Mouse (Mus musculus) liver, embryonic 15.5 days (tissue): ENCODE data around the gene Cdrt4. TPM values are rescaled to one million over a fixed set of nuclear protein-coding genes. Genes with fewer than 3 reads are reported as not detected.

Source experiments
- ATAC-seq: fragments of 200-750 bp; cut with Nextera tagmentation; 2 replicates; pipeline ENCODE4 v1.8.0; 2017; ENCODE audit warnings: moderate number of reproducible peaks, mild to moderate bottlenecking, moderate library complexity; ENCODE audit not compliant: insufficient read depth
- H3K27ac ChIP-seq: fragments of 300-500 bp; sonication (generic); replicated peaks from 2 replicates; pipeline ENCODE4 v1.5.1; 2015; ENCODE audit warnings: mild to moderate bottlenecking, inconsistent platforms
- H3K27me3 ChIP-seq: fragments of 300-500 bp; sonication (generic); 2 replicates; pipeline ENCODE4 v1.6.1; 2015; ENCODE audit warnings: mild to moderate bottlenecking, inconsistent platforms
- H3K36me3 ChIP-seq: fragments of 300-500 bp; sonication (generic); replicated peaks from 2 replicates; pipeline ENCODE4 v1.6.1; 2015; ENCODE audit warnings: moderate library complexity, mild to moderate bottlenecking, inconsistent platforms
- H3K4me1 ChIP-seq: fragments of 300-500 bp; sonication (generic); replicated peaks from 2 replicates; pipeline ENCODE4 v1.6.1; 2015; ENCODE audit warnings: inconsistent platforms
- H3K4me2 ChIP-seq: fragments of 300-500 bp; sonication (generic); 2 replicates; pipeline ENCODE4 v1.6.1; 2015; ENCODE audit warnings: moderate library complexity, mild to moderate bottlenecking, inconsistent platforms
- H3K4me3 ChIP-seq: fragments of 300-500 bp; sonication (generic); replicated peaks from 2 replicates; pipeline ENCODE4 v1.5.1; 2015; ENCODE audit warnings: mild to moderate bottlenecking, inconsistent platforms
- H3K9ac ChIP-seq: fragments of 300-500 bp; sonication (generic); 2 replicates; pipeline ENCODE4 v1.6.1; 2015; ENCODE audit warnings: moderate library complexity, mild to moderate bottlenecking, inconsistent platforms
- H3K9me3 ChIP-seq: fragments of 300-500 bp; sonication (generic); replicated peaks from 2 replicates; pipeline ENCODE4 v1.6.1; 2016; ENCODE audit warnings: inconsistent platforms
- WGBS: fragments of 180-500 bp; shearing (Covaris S2); methylation state at CpG from one replicate; pipeline ENCODE4 v1.1.7; 2015; ENCODE audit warnings: mixed read lengths; ENCODE audit not compliant: insufficient replicate concordance; 5-methylcytosine and 5-hydroxymethylcytosine counted together
- polyA plus RNA-seq: library from polyadenylated mRNA; unstranded; fragments of >200 nt; fragmentation: Nextera tagmentation; extraction: Ambion mirVana; gene quantifications from 2 replicates; pipeline ENCODE4 v1.2.1, GENCODE M21; 2015

The Cdrt4 gene
- polyA plus RNA-seq, 1 experiment from 2014 or later = not detected

- no peak for ATAC-seq
- H3K9me3 ChIP-seq = no peaks in the 10 kb centered on the region
- no peak overlapping the region for H3K27ac ChIP-seq
- H3K4me1 ChIP-seq = no peaks in the 10 kb centered on the region
- H3K27me3 ChIP-seq = no peaks in the 10 kb centered on the region
- H3K36me3 ChIP-seq = no peaks in the 10 kb centered on the region
- H3K4me3 ChIP-seq = no peak overlapping the region
- H3K4me2 ChIP-seq = no peak overlapping the region
- H3K9ac ChIP-seq = no peak overlapping the region
- WGBS = 51% methylated on average over 3 of the region's 3 CpGs
Observed at GRCm38 (mm10) chr11:62981729-62982128, 30.7 kb downstream of the Cdrt4 start.

GRCm38 (mm10) chr11:62983793-62984192, 32.8 kb downstream of the Cdrt4 start:
- Histone ChIP-seq H3K36me3 (no peaks in the 10 kb centered on the region), H3K4me3 (no peak overlapping the region), H3K4me2 (no peak overlapping the region), H3K9me3 (no peaks in the 10 kb centered on the region), H3K4me1 (no peaks in the 10 kb centered on the region), H3K9ac (no peak overlapping the region), H3K27ac (no peak overlapping the region), H3K27me3 (no peaks in the 10 kb centered on the region)
- ATAC-seq = no peak
- 2% methylated on average over 3 of the region's 3 CpGs for WGBS

GRCm38 (mm10) chr11:62984365-62984764, 33.4 kb downstream of the Cdrt4 start:
- Histone ChIP-seq H3K4me1 (no peaks in the 10 kb centered on the region), H3K27ac (no peak overlapping the region), H3K9ac (no peak overlapping the region), H3K27me3 (no peaks in the 10 kb centered on the region), H3K36me3 (no peaks in the 10 kb centered on the region), H3K4me3 (no peak overlapping the region), H3K9me3 (no peaks in the 10 kb centered on the region), H3K4me2 (no peak overlapping the region)
- WGBS = 26% methylated on average over 3 of the region's 3 CpGs
- ATAC-seq = no peak

- ATAC-seq = no peak
- WGBS = 54% methylated on average over 3 of the region's 3 CpGs
- Histone ChIP-seq H3K27ac (no peak overlapping the region), H3K4me2 (no peak overlapping the region), H3K9me3 (no peaks in the 10 kb centered on the region), H3K27me3 (no peaks in the 10 kb centered on the region), H3K36me3 (no peaks in the 10 kb centered on the region), H3K4me3 (no peak overlapping the region), H3K4me1 (no peaks in the 10 kb centered on the region), H3K9ac (no peak overlapping the region)
Observed at GRCm38 (mm10) chr11:62985075-62985474, 34.1 kb downstream of the Cdrt4 start.

GRCm38 (mm10) chr11:62986578-62986977, 35.6 kb downstream of the Cdrt4 start:
- H3K27me3 ChIP-seq = no peaks in the 10 kb centered on the region

GRCm38 (mm10) chr11:62990150-62990685, 39.2 kb downstream of the Cdrt4 start:
- WGBS = 59% methylated on average over 3 of the region's 3 CpGs
- H3K4me1 ChIP-seq = no peaks in the 10 kb centered on the region
- no peaks in the 10 kb centered on the region for H3K9me3 ChIP-seq
- ATAC-seq = no peak
- no peaks in the 10 kb centered on the region for H3K36me3 ChIP-seq
- H3K27me3 ChIP-seq = no peaks in the 10 kb centered on the region
- no peak overlapping the region for H3K9ac ChIP-seq
- no peak overlapping the region for H3K4me3 ChIP-seq
- H3K4me2 ChIP-seq = no peak overlapping the region
- no peak overlapping the region for H3K27ac ChIP-seq

More at GRCm38 (mm10) chr11:62986578-62986977, 35.6 kb downstream of the Cdrt4 start:
- WGBS = 35% methylated on average over 4 of the region's 4 CpGs
- ATAC-seq = no peak
- Histone ChIP-seq H3K9me3 (no peaks in the 10 kb centered on the region), H3K9ac (no peak overlapping the region), H3K4me2 (no peak overlapping the region), H3K4me3 (no peak overlapping the region), H3K27ac (no peak overlapping the region), H3K4me1 (no peaks in the 10 kb centered on the region), H3K36me3 (no peaks in the 10 kb centered on the region)

- no peak for ATAC-seq
- H3K9me3 ChIP-seq = no peaks in the 10 kb centered on the region
- H3K36me3 ChIP-seq = no peaks in the 10 kb centered on the region
- H3K9ac ChIP-seq = no peak overlapping the region
- 60% methylated on average over 5 of the region's 5 CpGs for WGBS
- H3K4me3 ChIP-seq = no peak overlapping the region
- H3K4me1 ChIP-seq = no peaks in the 10 kb centered on the region
- H3K27me3 ChIP-seq = no peaks in the 10 kb centered on the region
- H3K4me2 ChIP-seq = no peak overlapping the region
- H3K27ac ChIP-seq = no peak overlapping the region
Observed at GRCm38 (mm10) chr11:62990811-62991210, 39.8 kb downstream of the Cdrt4 start.

- Histone ChIP-seq H3K9ac (no peak overlapping the region), H3K36me3 (no peaks in the 10 kb centered on the region), H3K4me3 (no peak overlapping the region), H3K27ac (no peak overlapping the region), H3K27me3 (no peaks in the 10 kb centered on the region), H3K4me1 (no peaks in the 10 kb centered on the region), H3K4me2 (no peak overlapping the region), H3K9me3 (no peaks in the 10 kb centered on the region)
- 63% methylated on average over 13 of the region's 13 CpGs for WGBS
- ATAC-seq = no peak
Observed at GRCm38 (mm10) chr11:62992545-62993242, 41.7 kb downstream of the Cdrt4 start.

GRCm38 (mm10) chr11:62995066-62995754, 44.2 kb downstream of the Cdrt4 start:
- WGBS = 62% methylated on average over 9 of the region's 9 CpGs
- Histone ChIP-seq H3K9me3 (no peaks in the 10 kb centered on the region), H3K4me2 (no peak overlapping the region), H3K9ac (no peak overlapping the region), H3K36me3 (no peaks in the 10 kb centered on the region), H3K4me3 (no peak overlapping the region), H3K27me3 (no peaks in the 10 kb centered on the region), H3K27ac (no peak overlapping the region), H3K4me1 (no peaks in the 10 kb centered on the region)
- no peak for ATAC-seq

- Histone ChIP-seq H3K4me3 (no peak overlapping the region), H3K36me3 (no peaks in the 10 kb centered on the region), H3K9ac (no peak overlapping the region), H3K27me3 (no peaks in the 10 kb centered on the region), H3K4me2 (no peak overlapping the region), H3K9me3 (no peaks in the 10 kb centered on the region), H3K4me1 (no peaks in the 10 kb centered on the region), H3K27ac (no peak overlapping the region)
- WGBS = 48% methylated on average over 5 of the region's 5 CpGs
- ATAC-seq = no peak
Observed at GRCm38 (mm10) chr11:62995755-62996521, 44.9 kb downstream of the Cdrt4 start.

- WGBS = 44% methylated on average over 4 of the region's 4 CpGs
- no peaks in the 10 kb centered on the region for H3K4me1 ChIP-seq
- H3K27me3 ChIP-seq = no peaks in the 10 kb centered on the region
- ATAC-seq = no peak
- no peaks in the 10 kb centered on the region for H3K36me3 ChIP-seq
- H3K9me3 ChIP-seq = no peaks in the 10 kb centered on the region
- no peak overlapping the region for H3K27ac ChIP-seq
- no peak overlapping the region for H3K9ac ChIP-seq
- H3K4me2 ChIP-seq = no peak overlapping the region
- no peak overlapping the region for H3K4me3 ChIP-seq
Observed at GRCm38 (mm10) chr11:62996522-62996898, 45.5 kb downstream of the Cdrt4 start.
